Mouse (Mus musculus) MEL (cell line): ENCODE measurements at regions not wholly inside any gene's neighbourhood (a gene's known extent, or its start where the extent isn't known, plus 50 kb on each side); places are given as distances from the start of the nearest gene placed in this dataset.

Experiments
- DNase-seq: peaks from one replicate; pipeline ENCODE4 v3.0.0; 2011; ENCODE audit warnings: low read depth, low spot score
- H3K27ac ChIP-seq: 2 replicates; pipeline ENCODE4 v1.5.1; 2012; ENCODE audit warnings: low read depth, mild to moderate bottlenecking, control low read depth, low read length, moderate library complexity; ENCODE audit not compliant: control insufficient read depth
- H3K27me3 ChIP-seq, 2 experiments: fragments of 150-350 bp in 1 of 2; sonication (generic) in 1 of 2; 2 replicates each; pipeline ENCODE4 v1.6.1; 2012; ENCODE audit warnings: low read length in 2 of 2, mild to moderate bottlenecking in 2 of 2, improper control_type of control experiment in 1 of 2, moderate library complexity in 1 of 2; ENCODE audit not compliant: insufficient read depth in 2 of 2, control insufficient read depth in 1 of 2
- H3K36me3 ChIP-seq, 2 experiments: 2 replicates each; pipeline ENCODE4 v1.6.1; 2012 to 2014; ENCODE audit warnings: low read length in 2 of 2, improper control_type of control experiment in 1 of 2, inconsistent platforms in 1 of 2, mild to moderate bottlenecking in 1 of 2; ENCODE audit not compliant: insufficient read depth in 2 of 2, control insufficient read depth in 1 of 2
- H3K4me1 ChIP-seq, 2 experiments: fragments of 150-350 bp in 1 of 2; sonication (generic) in 1 of 2; 2 replicates each; pipeline ENCODE4 v1.6.1; 2012; ENCODE audit warnings: low read length in 2 of 2, improper control_type of control experiment in 1 of 2, mild to moderate bottlenecking in 1 of 2; ENCODE audit not compliant: insufficient read depth in 2 of 2, control insufficient read depth in 1 of 2
- H3K4me3 ChIP-seq, 2 experiments: fragments of 150-350 bp in 1 of 2; sonication (generic) in 1 of 2; 2 replicates each; pipeline ENCODE4 v1.5.1; 2012; ENCODE audit warnings: low read depth in 2 of 2, low read length in 2 of 2, mild to moderate bottlenecking in 2 of 2, moderate library complexity in 2 of 2, control low read depth in 1 of 2, improper control_type of control experiment in 1 of 2; ENCODE audit not compliant: control insufficient read depth in 1 of 2, insufficient read depth in 1 of 2
- H3K79me2 ChIP-seq: 2 replicates; pipeline ENCODE4 v1.6.1; 2012; ENCODE audit warnings: mild to moderate bottlenecking, low read length, moderate library complexity; ENCODE audit not compliant: control insufficient read depth, poor library complexity, insufficient read depth
- H3K9ac ChIP-seq: 2 replicates; pipeline ENCODE4 v1.6.1; 2012; ENCODE audit warnings: low read depth, mild to moderate bottlenecking, control low read depth, low read length, moderate library complexity; ENCODE audit not compliant: control insufficient read depth, poor library complexity, severe bottlenecking
- H3K9me3 ChIP-seq: fragments of 150-350 bp; sonication (generic); replicated peaks from 2 replicates; pipeline ENCODE4 v1.6.1; 2012; ENCODE audit warnings: mild to moderate bottlenecking, low read length, improper control_type of control experiment, moderate library complexity; ENCODE audit not compliant: insufficient read depth
- BHLHE40 ChIP-seq: IDR thresholded peaks from 2 replicates; pipeline ENCODE4 v1.6.1; 2012; ENCODE audit warnings: low read depth, mild to moderate bottlenecking, inconsistent platforms, low read length, improper control_type of control experiment, borderline replicate concordance
- CTCF ChIP-seq, 3 experiments: IDR thresholded peaks in 2 of 3; conservative IDR thresholded peaks in 1 of 3; 2 replicates each; pipeline ENCODE4 v1.5.1; 2011 to 2012; ENCODE audit warnings: low read length in 3 of 3, low read depth in 2 of 3, mild to moderate bottlenecking in 2 of 3, improper control_type of control experiment in 1 of 3, inconsistent platforms in 1 of 3, mixed read lengths in 1 of 3, moderate library complexity in 1 of 3; ENCODE audit not compliant: control insufficient read depth in 1 of 3, insufficient read depth in 1 of 3, poor library complexity in 1 of 3, severe bottlenecking in 1 of 3
- E2F4 ChIP-seq: IDR thresholded peaks from 2 replicates; pipeline ENCODE4 v1.6.1; 2011; ENCODE audit warnings: low read depth, low read length, improper control_type of control experiment, borderline replicate concordance
- EP300 ChIP-seq, 2 experiments: IDR thresholded peaks; 2 replicates each; pipeline ENCODE4 v1.6.1; 2011; ENCODE audit warnings: improper control_type of control experiment in 2 of 2, low read length in 2 of 2, low read depth in 1 of 2, mild to moderate bottlenecking in 1 of 2
- ETS1 ChIP-seq: IDR thresholded peaks from 2 replicates; pipeline ENCODE4 v1.6.1; 2012; ENCODE audit warnings: low read depth, mild to moderate bottlenecking, inconsistent platforms, low read length, improper control_type of control experiment, moderate library complexity
- GABPA ChIP-seq: IDR thresholded peaks from 2 replicates; pipeline ENCODE4 v1.6.1; 2012; ENCODE audit warnings: low read depth, mild to moderate bottlenecking, inconsistent platforms, low read length, improper control_type of control experiment, moderate library complexity
- HCFC1 ChIP-seq: IDR thresholded peaks from 2 replicates; pipeline ENCODE4 v1.6.1; 2012; ENCODE audit warnings: low read depth, mild to moderate bottlenecking, inconsistent platforms, low read length, improper control_type of control experiment, moderate library complexity
- JUND ChIP-seq: IDR thresholded peaks from 2 replicates; pipeline ENCODE4 v1.6.1; 2011; ENCODE audit warnings: low read depth, mild to moderate bottlenecking, improper control_type of control experiment, low read length
- MAX ChIP-seq: IDR thresholded peaks from 2 replicates; pipeline ENCODE4 v1.6.1; 2011; ENCODE audit warnings: low read length, improper control_type of control experiment
- MAZ ChIP-seq: IDR thresholded peaks from 2 replicates; pipeline ENCODE4 v1.6.1; 2012; ENCODE audit warnings: low read depth, mild to moderate bottlenecking, inconsistent platforms, low read length, improper control_type of control experiment
- NELFE ChIP-seq: IDR thresholded peaks from 2 replicates; pipeline ENCODE4 v1.6.1; 2011; ENCODE audit warnings: low read depth, low read length, improper control_type of control experiment
- POLR2A ChIP-seq, 2 experiments: IDR thresholded peaks; 2 replicates each; pipeline ENCODE4 v1.6.1; 2011 to 2012; ENCODE audit warnings: low read length in 2 of 2, mild to moderate bottlenecking in 2 of 2, control low read depth in 1 of 2, improper control_type of control experiment in 1 of 2, low read depth in 1 of 2, moderate library complexity in 1 of 2; ENCODE audit not compliant: control insufficient read depth in 1 of 2, insufficient read depth in 1 of 2, poor library complexity in 1 of 2
- POLR2AphosphoS2 ChIP-seq: IDR thresholded peaks from 2 replicates; pipeline ENCODE4 v1.6.1; 2011; ENCODE audit warnings: low read length, improper control_type of control experiment
- POLR2AphosphoS5 ChIP-seq: IDR thresholded peaks from 2 replicates; pipeline ENCODE4 v1.6.1; 2012; ENCODE audit warnings: low read depth, borderline replicate concordance, mild to moderate bottlenecking, inconsistent platforms, low read length, moderate library complexity, mixed read lengths
- RAD21 ChIP-seq: IDR thresholded peaks from 2 replicates; pipeline ENCODE4 v1.6.1; 2011; ENCODE audit warnings: mild to moderate bottlenecking, low read depth, low read length, improper control_type of control experiment
- SIN3A ChIP-seq: IDR thresholded peaks from 2 replicates; pipeline ENCODE4 v1.6.1; 2012; ENCODE audit warnings: low read length, improper control_type of control experiment, inconsistent platforms
- SMC3 ChIP-seq: IDR thresholded peaks from 2 replicates; pipeline ENCODE4 v1.6.1; 2011; ENCODE audit warnings: low read depth, low read length, improper control_type of control experiment
- TAL1 ChIP-seq: IDR thresholded peaks from 2 replicates; pipeline ENCODE4 v1.6.1; 2012; ENCODE audit warnings: mild to moderate bottlenecking, inconsistent platforms, low read length, moderate library complexity, mixed read lengths
- UBTF ChIP-seq: IDR thresholded peaks from 2 replicates; pipeline ENCODE4 v1.6.1; 2012; ENCODE audit warnings: low read depth, mild to moderate bottlenecking, inconsistent platforms, low read length, improper control_type of control experiment, moderate library complexity, borderline replicate concordance; ENCODE audit not compliant: insufficient read depth
- USF1 ChIP-seq: IDR thresholded peaks from 2 replicates; pipeline ENCODE4 v1.6.1; 2014; ENCODE audit warnings: low read depth, mild to moderate bottlenecking, inconsistent platforms, low read length, improper control_type of control experiment, moderate library complexity
- ZC3H11A ChIP-seq: IDR thresholded peaks from 2 replicates; pipeline ENCODE4 v1.6.1; 2012; ENCODE audit warnings: low read depth, mild to moderate bottlenecking, inconsistent platforms, low read length, improper control_type of control experiment
- ZKSCAN1 ChIP-seq: IDR thresholded peaks from 2 replicates; pipeline ENCODE4 v1.6.1; 2012; ENCODE audit warnings: low read depth, mild to moderate bottlenecking, inconsistent platforms, low read length, improper control_type of control experiment, moderate library complexity
- ZMIZ1 ChIP-seq: IDR thresholded peaks from 2 replicates; pipeline ENCODE4 v1.6.1; 2012; ENCODE audit warnings: low read depth, mild to moderate bottlenecking, inconsistent platforms, low read length, improper control_type of control experiment, moderate library complexity

- Histone ChIP-seq H3K27ac (no peak overlapping the region), H3K36me3 (no peaks in the 10 kb centered on the region), H3K4me1 (no peaks in the 10 kb centered on the region), H3K4me3 (no peak overlapping the region), H3K9ac (no peak overlapping the region), H3K79me2 (no peaks in the 10 kb centered on the region), H3K9me3 (no peaks in the 10 kb centered on the region), H3K27me3 (no peaks in the 10 kb centered on the region)
- TF ChIP-seq HCFC1 (no peak), POLR2AphosphoS2 (no peak), POLR2AphosphoS5 (no peak), SMC3 (peak; percentile 42), POLR2A (IDR thresholded peaks at IDR 0.05; ENCODE audit: control insufficient read depth in 1 of 2, insufficient read depth in 1 of 2, low read depth in 1 of 2, low read length in 2 of 2, poor library complexity in 1 of 2) (no peak), E2F4 (no peak), ZC3H11A (peak; percentile 31; the same call in 1 of the 2 replicates), ZMIZ1 (no peak), RAD21 (peak; percentile 54), MAZ (no peak), CTCF (IDR thresholded peaks at IDR 0.05 in 2 of 3, conservative IDR thresholded peaks at IDR 0.05 in 1 of 3; ENCODE audit: control insufficient read depth in 1 of 3, insufficient read depth in 1 of 3, low read depth in 2 of 3, low read length in 3 of 3, poor library complexity in 1 of 3, severe bottlenecking in 1 of 3) (peak in 2 of 3 experiments; percentile 11 to 39; a peak in 2 of 6 replicates)
- no peak for DNase-seq
Observed at GRCm38 (mm10) chr13:119318358-119318757, 110.0 kb upstream of the Paip1 start.

DNA sequence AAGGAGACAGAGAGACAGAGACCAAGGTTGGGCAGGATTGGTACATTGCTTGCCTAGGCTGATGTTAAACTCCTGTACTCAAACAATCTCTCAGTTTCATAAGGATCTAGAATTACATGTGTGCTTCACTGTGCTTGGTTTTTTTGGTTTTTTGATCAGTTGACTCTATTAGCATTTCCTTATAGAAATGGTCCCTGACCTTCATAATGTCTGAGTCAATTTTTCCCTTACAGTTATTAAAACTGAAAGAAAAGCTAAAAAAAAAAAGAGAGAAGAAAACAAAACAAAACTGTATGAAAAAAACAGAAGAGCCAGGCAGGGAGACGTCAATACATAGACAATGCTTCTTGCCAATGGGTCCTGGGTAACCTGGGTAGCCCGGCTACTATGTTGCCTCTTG lies 102.9 kb upstream of the Paip1 start:
- Histone ChIP-seq H3K4me3 (no peak overlapping the region), H3K4me1 (no peaks in the 10 kb centered on the region), H3K36me3 (no peaks in the 10 kb centered on the region), H3K9me3 (no peaks in the 10 kb centered on the region), H3K27ac (no peak overlapping the region), H3K79me2 (no peaks in the 10 kb centered on the region), H3K9ac (no peak overlapping the region), H3K27me3 (no peaks in the 10 kb centered on the region)
- DNase-seq = no peak
- TF ChIP-seq MAX = no peak

- DNase-seq = no peak
- Histone ChIP-seq H3K79me2 (no peaks in the 10 kb centered on the region), H3K4me1 (no peaks in the 10 kb centered on the region), H3K4me3 (no peak overlapping the region), H3K9me3 (no peaks in the 10 kb centered on the region), H3K27ac (no peak overlapping the region), H3K27me3 (no peaks in the 10 kb centered on the region), H3K9ac (no peak overlapping the region), H3K36me3 (no peaks in the 10 kb centered on the region)
- TF ChIP-seq BHLHE40 = no peak
- no peak for TF ChIP-seq USF1
- no peak for TF ChIP-seq POLR2A (IDR thresholded peaks at IDR 0.05; ENCODE audit: control insufficient read depth in 1 of 2, insufficient read depth in 1 of 2, low read depth in 1 of 2, low read length in 2 of 2, poor library complexity in 1 of 2)
- TF ChIP-seq ETS1 = no peak
- TF ChIP-seq EP300 (IDR thresholded peaks at IDR 0.05; ENCODE audit: low read depth in 1 of 2, low read length in 2 of 2) = no peak
- no peak for TF ChIP-seq JUND
- no peak for TF ChIP-seq NELFE
- TF ChIP-seq UBTF = no peak
- no peak for TF ChIP-seq TAL1
- no peak for TF ChIP-seq E2F4
- no peak for TF ChIP-seq GABPA
- no peak for TF ChIP-seq SIN3A
- no peak for TF ChIP-seq ZKSCAN1
- TF ChIP-seq MAX = no peak
- no peak for TF ChIP-seq ZC3H11A
- no peak for TF ChIP-seq CTCF (IDR thresholded peaks at IDR 0.05 in 2 of 3, conservative IDR thresholded peaks at IDR 0.05 in 1 of 3; ENCODE audit: control insufficient read depth in 1 of 3, insufficient read depth in 1 of 3, low read depth in 2 of 3, low read length in 3 of 3, poor library complexity in 1 of 3, severe bottlenecking in 1 of 3)
Observed at GRCm38 (mm10) chr13:119326877-119327625, 101.3 kb upstream of the Paip1 start.
